Mouse (Mus musculus): ENCODE data around the gene Olfr694.
"Not testable (repeated sequence)": the region's sequence is repeated elsewhere in the genome, so short reads cannot be mapped to it uniquely, and the experiment has no call there.

The Olfr694 gene

GRCm38 (mm10) chr7:106691714-106692113, at the start of gene Olfr694:
Gene Olfr694 (minus strand): TSS chr7:106691814.
- DNase-seq (ENCODE audit: low read depth), result no peak

DNA sequence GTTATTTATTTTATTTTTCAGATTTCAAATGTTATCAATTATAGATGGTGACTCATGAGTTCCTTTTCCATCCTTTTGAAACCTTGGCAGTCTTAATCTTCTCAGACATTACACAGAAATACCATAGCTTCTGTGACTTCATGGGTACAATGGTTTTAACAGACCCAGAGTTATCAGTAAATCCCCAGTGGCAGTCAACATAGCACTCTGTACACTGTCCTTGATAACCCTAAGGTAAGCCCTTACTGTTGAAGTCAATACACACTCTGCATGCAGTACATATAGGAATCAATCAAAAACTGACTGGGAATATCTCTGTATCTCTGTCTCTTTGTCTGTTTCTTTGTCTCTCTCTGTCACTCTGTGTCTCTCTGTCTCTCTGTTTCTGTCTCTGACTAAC, 45.4 kb upstream of the Olfr694 start:
- DNase-seq (ENCODE audit: low read depth), result no peak

- DNase-seq (ENCODE audit: low read depth), result no peak
Observed at GRCm38 (mm10) chr7:106733717-106734116, 42.1 kb upstream of the Olfr694 start.

- DNase-seq (ENCODE audit: low read depth), result not testable (repeated sequence)
Observed at GRCm38 (mm10) chr7:106725654-106726053, 34.0 kb upstream of the Olfr694 start.

DNA sequence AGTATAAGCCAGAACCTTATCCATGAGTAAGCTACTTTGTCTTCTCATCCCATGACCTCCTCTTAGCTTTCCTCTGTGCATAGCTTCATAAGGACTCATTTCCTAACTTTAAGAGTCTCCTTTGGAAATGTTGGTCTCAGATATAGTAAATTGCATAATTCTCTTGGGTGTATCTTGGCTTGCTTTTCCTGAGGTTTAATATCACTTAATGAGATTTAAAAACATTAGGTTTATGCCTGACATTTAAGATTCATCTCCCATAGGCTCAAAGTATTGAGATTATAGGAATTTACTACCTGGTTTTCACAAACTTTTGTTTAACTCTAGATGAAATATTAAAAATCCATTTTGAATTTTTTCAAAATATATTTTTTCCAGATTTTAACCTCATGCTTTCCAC, 24.7 kb upstream of the Olfr694 start, which contains the start of gene Olfr695:
TSS of gene Olfr695 (minus strand) at position 101 of the 400 bp plus-strand sequence.
- no peak for DNase-seq (ENCODE audit: low read depth)

- DNase-seq (ENCODE audit: low read depth), result no peak
Observed at GRCm38 (mm10) chr7:106711463-106711862, 19.8 kb upstream of the Olfr694 start.

- DNase-seq (ENCODE audit: low read depth), result not testable (repeated sequence)
Observed at GRCm38 (mm10) chr7:106707705-106708104, 16.1 kb upstream of the Olfr694 start.

DNA sequence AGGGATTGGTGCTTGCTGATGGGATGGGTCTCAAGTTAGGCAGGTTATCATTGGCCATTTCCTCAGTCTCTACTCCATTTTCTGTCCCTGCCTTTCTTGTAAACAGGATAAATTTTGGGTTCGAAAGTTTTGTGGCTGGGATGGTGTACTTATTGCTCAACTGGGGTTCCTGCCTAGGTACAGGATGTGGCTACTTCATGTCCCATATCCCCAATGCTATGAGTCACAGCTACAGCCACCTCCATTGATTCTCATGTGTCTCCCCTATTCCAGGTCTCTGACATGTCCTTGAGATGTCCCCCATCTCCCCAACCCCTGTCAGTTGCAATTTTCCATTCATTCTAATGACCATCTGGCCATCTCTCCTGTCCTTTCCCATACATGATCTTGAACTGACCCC, 5.3 kb upstream of the Olfr694 start:
- peak; percentile 35 for DNase-seq (ENCODE audit: low read depth)

DNA sequence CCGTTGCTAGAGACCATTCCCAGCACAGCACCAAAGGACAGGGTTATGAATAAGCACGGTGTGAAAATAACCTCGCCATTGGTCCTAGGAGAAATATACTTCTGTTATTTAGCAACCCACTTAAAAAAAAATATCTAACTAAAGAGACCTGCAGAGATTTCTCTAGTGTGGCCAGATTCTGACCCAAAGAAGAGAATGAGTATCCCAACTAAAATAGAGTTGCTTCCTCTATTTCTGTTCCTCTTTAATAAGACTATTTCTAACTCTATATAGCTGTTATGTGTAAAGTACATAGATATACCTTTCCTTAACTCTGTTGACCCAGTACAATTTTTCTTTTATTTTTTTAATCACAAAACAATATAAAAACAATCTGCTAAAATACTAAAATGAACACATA, 1.4 kb upstream of the Olfr694 start:
- no peak for DNase-seq (ENCODE audit: low read depth)

- DNase-seq (ENCODE audit: low read depth), result no peak
Observed at GRCm38 (mm10) chr7:106685382-106685781, 6.2 kb downstream of the Olfr694 start.

DNA sequence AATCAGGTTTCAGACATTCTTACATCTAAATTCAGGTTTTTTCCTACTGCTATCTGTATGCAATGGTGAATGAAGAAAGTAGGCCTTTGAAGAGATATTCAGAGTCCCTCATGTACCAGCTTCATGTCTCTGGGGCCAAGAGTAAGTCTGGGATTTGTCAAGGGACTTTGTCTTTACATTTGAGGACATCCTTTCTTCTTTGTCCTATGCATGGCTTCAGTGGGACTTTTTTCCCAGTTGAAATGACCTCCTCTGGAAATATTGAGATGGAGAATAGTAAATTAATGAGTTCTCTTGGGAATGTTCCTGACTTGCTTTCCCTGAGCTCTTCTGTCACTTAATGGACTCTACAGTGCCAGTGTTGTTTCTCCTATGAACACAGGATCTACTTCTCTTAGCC, 11.1 kb downstream of the Olfr694 start, which contains the start of gene Olfr693:
TSS of gene Olfr693 (minus strand) at position 101 of the 400 bp plus-strand sequence.
- DNase-seq (ENCODE audit: low read depth), result no peak

- no peak for DNase-seq (ENCODE audit: low read depth)
Observed at GRCm38 (mm10) chr7:106652344-106652652, 39.3 kb downstream of the Olfr694 start.

DNA sequence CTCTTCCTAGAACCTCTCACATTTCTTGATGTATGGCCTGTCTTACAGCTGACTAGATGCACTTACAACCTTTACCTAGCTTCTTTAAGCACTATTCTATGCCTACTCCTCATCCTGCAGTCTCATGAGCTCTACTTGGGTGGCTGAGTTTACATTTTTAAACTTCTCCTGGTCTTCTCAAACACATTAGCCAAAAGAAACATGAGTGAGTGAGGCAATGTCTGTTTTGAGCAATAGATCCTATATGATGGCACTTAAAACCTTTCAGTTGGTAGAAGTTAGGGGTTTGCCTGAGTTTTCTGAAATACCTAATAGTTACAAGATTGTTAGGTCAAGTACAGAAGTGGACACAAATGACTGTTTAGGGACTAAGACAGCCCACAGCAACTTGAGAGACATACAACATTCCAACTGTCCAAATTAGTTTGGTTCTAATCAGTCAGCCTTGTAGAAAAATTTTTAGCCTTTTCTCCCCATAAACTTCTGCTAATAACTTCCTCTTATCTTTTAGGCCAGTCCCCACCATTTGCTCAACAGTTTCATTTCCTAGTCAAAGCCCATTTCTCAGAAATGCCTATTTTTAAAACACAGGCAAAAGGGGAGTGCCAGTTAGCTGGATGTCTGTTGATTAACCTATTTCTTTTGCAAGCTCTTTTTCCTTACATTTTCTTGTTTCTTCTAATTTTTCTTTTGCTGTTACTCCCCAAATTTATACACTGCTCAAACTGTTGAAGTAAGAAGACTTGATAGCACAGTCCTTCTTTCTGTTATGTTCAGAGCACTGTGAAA, 39.9 kb downstream of the Olfr694 start:
- peak; percentile 35 for DNase-seq (ENCODE audit: low read depth)

GRCm38 (mm10) chr7:106649774-106650173, 41.8 kb downstream of the Olfr694 start:
- no peak for DNase-seq (ENCODE audit: low read depth)

GRCm38 (mm10) chr7:106645261-106645660, 46.4 kb downstream of the Olfr694 start:
- no peak for DNase-seq (ENCODE audit: low read depth)

DNA sequence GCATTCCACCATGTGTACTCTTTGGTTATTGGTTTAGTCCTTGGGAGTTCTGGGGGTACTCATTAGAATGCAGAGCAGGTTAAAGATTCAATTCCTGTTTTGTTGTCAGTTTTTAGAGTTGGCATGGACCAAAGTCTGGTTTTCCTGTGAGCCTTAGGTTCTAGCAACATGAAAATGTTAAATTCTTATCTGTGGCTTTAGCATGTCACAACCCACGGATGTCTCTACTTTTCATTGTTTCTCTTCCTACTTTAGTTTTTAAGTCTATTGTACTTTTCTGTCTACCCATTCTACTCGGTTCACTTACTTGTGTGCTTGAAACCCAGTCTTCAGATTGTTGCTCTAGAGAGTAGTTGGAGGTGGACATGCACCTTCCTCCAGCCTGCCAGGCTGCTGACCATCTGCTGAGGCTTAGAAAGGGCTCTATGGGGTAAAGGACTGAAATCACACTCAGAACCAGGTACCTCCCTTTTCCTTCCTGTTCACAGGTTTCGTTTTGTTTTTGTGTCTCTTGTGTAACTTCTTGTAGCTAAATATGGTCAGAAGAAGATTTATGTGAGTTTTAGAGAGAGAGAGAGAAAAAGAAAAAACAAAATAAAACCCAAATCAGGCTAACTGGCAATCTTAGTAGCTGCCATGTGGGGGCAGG, 47.3 kb downstream of the Olfr694 start:
- DNase-seq (ENCODE audit: low read depth), result peak; percentile 15

- peak; percentile 10 for DNase-seq (ENCODE audit: low read depth)
Observed at GRCm38 (mm10) chr7:106640839-106641238, 50.8 kb downstream of the Olfr694 start.

GRCm38 (mm10) chr7:106635560-106635959, 56.1 kb downstream of the Olfr694 start:
- no peak for DNase-seq (ENCODE audit: low read depth)

Data from 416B (cell line).